Mouse (Mus musculus): ENCODE data around the gene S100a16.

GRCm38 (mm10) chr3:90555954-90556353 is 18.9 kb downstream of the S100a16 start:
- TF ChIP-seq MYOG (IDR thresholded peaks at IDR 0.05; ENCODE audit: control insufficient read depth in 1 of 3, insufficient read depth in 1 of 3, insufficient read length in 2 of 3, low read depth in 2 of 3) (no peak), MAX (IDR thresholded peaks at IDR 0.05; ENCODE audit: low read depth) (no peak), USF1 (IDR thresholded peaks at IDR 0.05; ENCODE audit: low read depth) (no peak), POLR2A (IDR thresholded peaks at IDR 0.05; ENCODE audit: insufficient read length, low read depth) (no peak), TCF12 (IDR thresholded peaks at IDR 0.05; ENCODE audit: insufficient read depth, poor library complexity, severe bottlenecking) (no peak), SRF (IDR thresholded peaks at IDR 0.05; ENCODE audit: control insufficient read depth, insufficient read length, low read depth) (no peak), MYOD1 (IDR thresholded peaks at IDR 0.05; ENCODE audit: control insufficient read depth in 1 of 3, insufficient read length in 2 of 3, low read depth in 2 of 3) (no peak), POLR2AphosphoS2 (IDR thresholded peaks at IDR 0.05; ENCODE audit: insufficient read length, low read depth) (no peak), CEBPB (IDR thresholded peaks at IDR 0.05; ENCODE audit: insufficient read depth, poor library complexity, severe bottlenecking) (no peak)

All from myocyte (in vitro differentiated cells).